Mouse (Mus musculus) cerebellum, adult 2 months (tissue): ENCODE data around the gene Syt3. TPM values are rescaled to one million over a fixed set of nuclear protein-coding genes. Genes with fewer than 3 reads are reported as not detected.

Experiments used
- DNase-seq, 2 experiments: peaks; one replicate each; pipeline ENCODE4 v3.0.0; 2021
- H3K27ac ChIP-seq: fragments of 200-500 bp; 2 replicates; pipeline ENCODE4 v1.5.1; 2012; ENCODE audit warnings: low read length, control low read depth, inconsistent platforms; ENCODE audit not compliant: insufficient read depth
- H3K27me3 ChIP-seq: fragments of 200-500 bp; 2 replicates; pipeline ENCODE4 v1.6.1; 2012; ENCODE audit warnings: inconsistent platforms, mild to moderate bottlenecking, low read length, moderate library complexity; ENCODE audit not compliant: control insufficient read depth, insufficient read depth
- H3K4me1 ChIP-seq: fragments of 200-500 bp; 2 replicates; pipeline ENCODE4 v1.6.1; 2011; ENCODE audit warnings: low read length; ENCODE audit not compliant: control insufficient read depth, insufficient read depth
- H3K4me3 ChIP-seq: fragments of 200-500 bp; replicated peaks from 2 replicates; pipeline ENCODE3; 2011; ENCODE audit warnings: mild to moderate bottlenecking, low read depth, low read length, control low read depth; ENCODE audit not compliant: insufficient read depth
- CTCF ChIP-seq: fragments of 200-500 bp; IDR thresholded peaks from 2 replicates; pipeline ENCODE4 v1.5.1; 2011; ENCODE audit warnings: low read depth, mild to moderate bottlenecking, control low read depth, low read length, moderate library complexity, borderline replicate concordance; ENCODE audit not compliant: insufficient read depth
- POLR2A ChIP-seq: fragments of 200-500 bp; IDR thresholded peaks from 2 replicates; pipeline ENCODE4 v1.6.1; 2011; ENCODE audit warnings: low read length, control low read depth, borderline replicate concordance; ENCODE audit not compliant: insufficient read depth
- whole genome bisulfite sequencing: fragments of 180-500 bp; shearing (Covaris S2); methylation state at CpG from one replicate; pipeline ENCODE4 v1.1.7; 2018; 5-methylcytosine and 5-hydroxymethylcytosine counted together
- polyA plus RNA-seq: library from polyadenylated mRNA; depleted of rRNA; stranded (reverse); fragments of >200 nt; gene quantifications from 2 replicates; pipeline ENCODE4 v1.2.3, GENCODE M21; 2012

The Syt3 gene
- polyA plus RNA-seq, 1 experiment = 125 TPM

DNA sequence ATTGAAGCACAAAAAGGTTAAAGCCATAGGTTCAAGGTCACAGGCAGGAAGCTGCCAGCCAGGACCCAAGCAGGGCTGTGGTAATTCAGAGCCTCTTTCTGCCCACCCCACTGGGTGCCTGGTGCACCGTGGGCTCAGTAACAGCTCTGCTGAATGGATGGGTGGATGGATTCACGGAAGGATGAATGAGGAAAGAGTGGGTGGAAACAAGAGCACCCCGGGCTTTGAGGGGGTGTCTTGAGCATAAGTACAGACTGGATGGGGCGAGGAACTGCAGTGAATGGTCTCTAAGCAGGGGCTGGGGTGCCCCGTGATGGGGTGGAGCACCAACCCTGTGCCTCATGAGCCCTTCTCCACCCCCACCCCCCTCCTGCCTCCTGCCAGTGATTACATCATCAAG, 42.2 kb upstream of the Syt3 start:
- Histone ChIP-seq H3K27me3 (no peaks in the 10 kb centered on the region), H3K27ac (no peak overlapping the region), H3K4me3 (no peak overlapping the region), H3K4me1 (peaks cover 18% of the 10 kb centered on the region)
- DNase-seq = no peak
- TF ChIP-seq CTCF (no peak), POLR2A (no peak)
- whole genome bisulfite sequencing = 62% methylated on average over 5 of the region's 5 CpGs

DNA sequence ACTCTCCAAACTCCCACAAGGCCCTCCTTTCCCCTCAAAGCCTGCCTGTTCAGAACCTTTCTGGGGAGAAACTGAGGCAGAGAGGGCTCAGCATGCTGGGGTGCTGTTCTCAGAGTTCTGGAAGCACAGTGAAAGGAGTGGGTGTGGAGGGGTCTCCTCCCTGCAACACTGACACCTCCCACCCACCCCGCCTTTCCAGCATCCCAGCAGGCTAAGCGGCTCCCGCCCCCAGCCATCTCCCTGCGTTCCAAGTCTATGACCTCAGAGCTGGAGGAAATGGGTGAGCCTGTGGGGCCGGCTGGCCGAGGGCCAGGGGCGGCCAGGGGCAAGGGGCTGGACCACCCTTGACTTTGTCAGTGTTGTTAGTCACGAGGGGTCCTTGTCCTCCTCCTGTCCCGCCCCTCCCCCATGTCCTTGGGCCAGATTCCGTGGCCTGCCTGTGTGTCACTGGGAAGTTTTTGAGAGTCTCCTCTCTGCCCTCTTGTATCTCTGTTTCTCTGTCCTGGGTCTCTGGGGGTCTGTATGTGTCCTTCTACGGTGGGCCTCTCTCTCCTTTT, 40.4 kb upstream of the Syt3 start:
- WGBS = 28% methylated on average over 11 of the region's 11 CpGs
- Histone ChIP-seq H3K4me3 (no peak overlapping the region), H3K27me3 (no peaks in the 10 kb centered on the region), H3K4me1 (0 out of 2 replicates have a peak, but pooled peaks cover 8% of the 10 kb centered on the region), H3K27ac (no peak overlapping the region)
- no peak for DNase-seq
- TF ChIP-seq POLR2A (no peak), CTCF (no peak)

GRCm38 (mm10) chr7:44344622-44345021, 39.3 kb upstream of the Syt3 start:
- Histone ChIP-seq H3K27ac (no peak overlapping the region), H3K4me3 (no peak overlapping the region), H3K4me1 (0 out of 2 replicates have a peak, but pooled peaks cover 5% of the 10 kb centered on the region), H3K27me3 (no peaks in the 10 kb centered on the region)
- TF ChIP-seq CTCF = no peak
- TF ChIP-seq POLR2A = no peak
- 63% methylated on average over 12 of the region's 12 CpGs for WGBS
- DNase-seq = no peak

- H3K27ac ChIP-seq = no peak overlapping the region
- peaks cover 4% of the 10 kb centered on the region; the same call in 1 of the 2 replicates for H3K4me1 ChIP-seq
- no peak for DNase-seq
- WGBS = 34% methylated on average over 3 of the region's 3 CpGs
- TF ChIP-seq CTCF = no peak
- TF ChIP-seq POLR2A = no peak
- no peak overlapping the region for H3K4me3 ChIP-seq
- no peaks in the 10 kb centered on the region; the same call in 1 of the 2 replicates for H3K27me3 ChIP-seq
Measured at GRCm38 (mm10) chr7:44349043-44349442, 34.9 kb upstream of the Syt3 start.

- H3K4me1 ChIP-seq = peaks cover 4% of the 10 kb centered on the region; the same call in 1 of the 2 replicates
- no peak overlapping the region for H3K27ac ChIP-seq
- no peaks in the 10 kb centered on the region; the same call in 1 of the 2 replicates for H3K27me3 ChIP-seq
- WGBS = 16% methylated on average over 25 of the region's 25 CpGs
- TF ChIP-seq POLR2A (no peak), CTCF (peak; percentile 83)
- DNase-seq = peak; percentile 83 to 87
- no peak overlapping the region for H3K4me3 ChIP-seq
Measured at GRCm38 (mm10) chr7:44350957-44351711, 32.8 kb upstream of the Syt3 start.

DNA sequence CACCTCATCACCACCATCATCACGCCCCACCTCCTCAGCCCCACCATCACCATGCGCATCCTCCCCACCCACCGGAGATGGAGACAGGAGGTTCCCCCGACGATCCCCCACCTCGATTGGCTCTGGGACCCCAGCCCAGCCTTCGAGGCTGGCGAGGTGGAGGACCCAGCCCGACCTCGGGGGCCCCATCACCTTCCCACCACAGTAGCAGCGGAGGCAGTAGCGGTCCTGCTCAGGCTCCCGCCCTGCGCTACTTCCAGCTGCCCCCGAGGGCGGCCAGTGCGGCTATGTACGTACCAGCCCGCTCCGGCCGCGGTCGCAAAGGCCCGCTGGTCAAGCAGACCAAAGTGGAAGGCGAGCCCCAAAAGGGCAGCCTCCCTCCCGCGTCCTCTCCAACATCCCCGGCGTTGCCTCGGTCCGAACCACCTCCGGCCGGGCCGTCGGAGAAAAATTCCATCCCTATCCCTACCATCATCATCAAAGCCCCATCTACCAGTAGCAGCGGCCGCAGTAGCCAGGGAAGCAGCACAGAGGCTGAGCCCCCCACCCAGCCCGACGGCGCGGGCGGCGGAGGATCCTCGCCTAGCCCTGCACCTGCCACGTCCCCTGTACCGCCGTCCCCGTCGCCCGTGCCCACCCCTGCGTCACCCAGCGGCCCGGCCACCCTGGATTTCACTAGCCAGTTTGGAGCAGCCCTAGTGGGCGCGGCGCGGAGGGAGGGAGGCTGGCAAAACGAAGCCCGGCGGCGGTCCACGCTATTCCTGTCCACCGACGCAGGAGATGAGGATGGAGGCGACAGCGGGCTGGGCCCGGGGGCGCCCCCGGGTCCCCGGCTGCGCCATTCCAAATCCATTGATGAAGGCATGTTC, 31.8 kb upstream of the Syt3 start:
- DNase-seq = peak in 1 of 2 experiments; percentile 49
- Histone ChIP-seq H3K27me3 (no peaks in the 10 kb centered on the region; the same call in 1 of the 2 replicates), H3K27ac (no peak overlapping the region), H3K4me1 (peaks cover 4% of the 10 kb centered on the region; the same call in 1 of the 2 replicates), H3K4me3 (no peak overlapping the region)
- WGBS = 48% methylated on average over 71 of the region's 71 CpGs
- TF ChIP-seq POLR2A (no peak), CTCF (no peak)

- 53% methylated on average over 71 of the region's 71 CpGs for WGBS
- Histone ChIP-seq H3K27ac (no peak overlapping the region), H3K4me3 (no peak overlapping the region)
Measured at GRCm38 (mm10) chr7:44352750-44353600, 30.9 kb upstream of the Syt3 start.

More at GRCm38 (mm10) chr7:44352750-44353600, 30.9 kb upstream of the Syt3 start:
- peaks cover 4% of the 10 kb centered on the region; the same call in 1 of the 2 replicates for H3K4me1 ChIP-seq
- TF ChIP-seq POLR2A = no peak
- no peak for TF ChIP-seq CTCF
- peak in 1 of 2 experiments; percentile 54 for DNase-seq
- H3K27me3 ChIP-seq = no peaks in the 10 kb centered on the region; the same call in 1 of the 2 replicates
